Mouse (Mus musculus): Measurements from ENCODE around the gene Rarg.

DNA sequence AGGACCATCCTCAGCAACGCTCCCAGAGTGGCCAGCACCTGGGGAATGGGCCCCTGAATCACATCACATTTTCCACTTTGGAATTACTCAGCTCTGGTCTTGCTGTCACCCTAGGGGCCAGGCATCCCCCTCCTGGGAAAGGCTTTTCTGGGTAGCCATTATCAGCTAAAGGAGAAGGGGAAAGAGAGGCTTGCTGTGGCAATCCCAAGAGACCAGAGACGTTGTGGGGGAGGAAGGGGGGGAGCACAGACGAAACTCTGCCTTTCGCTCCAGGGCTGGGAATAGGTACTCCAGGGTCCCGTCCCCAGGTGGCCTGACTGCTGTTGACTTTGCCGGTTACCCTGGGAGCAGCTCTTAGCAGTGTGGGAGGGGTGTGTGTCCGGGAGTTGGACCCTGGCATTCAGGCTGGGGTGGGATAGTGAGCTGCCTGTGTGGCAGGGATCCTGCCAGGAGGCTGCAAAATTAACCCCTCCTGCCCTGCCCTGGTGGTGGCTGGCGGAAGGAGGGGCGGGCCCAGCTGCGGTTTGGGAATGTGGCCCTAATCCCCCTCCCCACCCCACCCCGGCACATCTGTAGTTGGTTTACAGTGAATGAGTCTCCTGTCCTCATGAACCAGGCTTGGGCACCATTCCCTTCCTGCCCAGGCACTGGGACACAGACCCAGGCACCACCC, 1.4 kb upstream of the Rarg start:
- TF ChIP-seq EP300 (optimal IDR thresholded peaks at IDR 0.05), result no peak
- TF ChIP-seq CTCF (IDR thresholded peaks at IDR 0.05; ENCODE audit: low read depth), result no peak
